Mouse (Mus musculus): Measurements from ENCODE around the gene Zfp871.

The Zfp871 gene

GRCm38 (mm10) chr17:32788094-32788559 lies at the start of gene Zfp871:
Gene Zfp871, minus strand, starts transcription at chr17:32788287.
- peak; percentile 87 for DNase-seq (ENCODE audit: extremely low spot score)

GRCm38 (mm10) chr17:32830418-32830782 lies 42.3 kb upstream of the Zfp871 start:
- DNase-seq (ENCODE audit: extremely low spot score) = no peak

- DNase-seq (ENCODE audit: extremely low spot score) = peak; percentile 85
Observed at GRCm38 (mm10) chr17:32829540-32830417, 41.7 kb upstream of the Zfp871 start, which contains the start of gene Zfp799. Gene Zfp799, minus strand, starts transcription at chr17:32830261.

GRCm38 (mm10) chr17:32816074-32816784 lies 28.1 kb upstream of the Zfp871 start:
- DNase-seq (ENCODE audit: extremely low spot score) = peak; percentile 10

GRCm38 (mm10) chr17:32814136-32814535 lies 26.0 kb upstream of the Zfp871 start:
- DNase-seq (ENCODE audit: extremely low spot score) = no peak

GRCm38 (mm10) chr17:32810648-32811047 lies 22.6 kb upstream of the Zfp871 start:
- DNase-seq (ENCODE audit: extremely low spot score) = no peak

- peak; percentile 82 for DNase-seq (ENCODE audit: extremely low spot score)
Observed at GRCm38 (mm10) chr17:32809544-32810374, 21.7 kb upstream of the Zfp871 start, which contains the start of gene Zfp811. Gene Zfp811, minus strand, starts transcription at chr17:32809931.

GRCm38 (mm10) chr17:32808921-32809320 lies 20.8 kb upstream of the Zfp871 start:
- DNase-seq (ENCODE audit: extremely low spot score) = peak; percentile 29

- no peak for DNase-seq (ENCODE audit: extremely low spot score)
Observed at GRCm38 (mm10) chr17:32789244-32789643, 1.2 kb upstream of the Zfp871 start.

GRCm38 (mm10) chr17:32788576-32788975 lies 489 bp upstream of the Zfp871 start:
- DNase-seq (ENCODE audit: extremely low spot score) = peak; percentile 20

GRCm38 (mm10) chr17:32787436-32788093 lies 522 bp downstream of the Zfp871 start:
- DNase-seq (ENCODE audit: extremely low spot score) = no peak

GRCm38 (mm10) chr17:32786944-32787343 lies 1.1 kb downstream of the Zfp871 start:
- no peak for DNase-seq (ENCODE audit: extremely low spot score)

- DNase-seq (ENCODE audit: extremely low spot score) = no peak
Observed at GRCm38 (mm10) chr17:32785656-32786055, 2.4 kb downstream of the Zfp871 start.

- DNase-seq (ENCODE audit: extremely low spot score) = no peak
Observed at GRCm38 (mm10) chr17:32777564-32777963, 10.5 kb downstream of the Zfp871 start.

- no peak for DNase-seq (ENCODE audit: extremely low spot score)
Observed at GRCm38 (mm10) chr17:32771213-32771612, 16.9 kb downstream of the Zfp871 start.

- no peak for DNase-seq (ENCODE audit: extremely low spot score)
Observed at GRCm38 (mm10) chr17:32766422-32766821, 21.7 kb downstream of the Zfp871 start.

GRCm38 (mm10) chr17:32757331-32757730 lies 30.8 kb downstream of the Zfp871 start:
- DNase-seq (ENCODE audit: extremely low spot score) = no peak

GRCm38 (mm10) chr17:32753634-32754033 lies 34.5 kb downstream of the Zfp871 start:
- DNase-seq (ENCODE audit: extremely low spot score) = peak; percentile 35

- no peak for DNase-seq (ENCODE audit: extremely low spot score)
Observed at GRCm38 (mm10) chr17:32752813-32753360, 35.2 kb downstream of the Zfp871 start.

GRCm38 (mm10) chr17:32750611-32751010 lies 37.5 kb downstream of the Zfp871 start:
- no peak for DNase-seq (ENCODE audit: extremely low spot score)

- DNase-seq (ENCODE audit: extremely low spot score) = peak; percentile 41
Observed at GRCm38 (mm10) chr17:32741057-32741456, 47.0 kb downstream of the Zfp871 start.

Data from embryo, embryonic 9.5 days (tissue).